In the genomic region with DNA sequence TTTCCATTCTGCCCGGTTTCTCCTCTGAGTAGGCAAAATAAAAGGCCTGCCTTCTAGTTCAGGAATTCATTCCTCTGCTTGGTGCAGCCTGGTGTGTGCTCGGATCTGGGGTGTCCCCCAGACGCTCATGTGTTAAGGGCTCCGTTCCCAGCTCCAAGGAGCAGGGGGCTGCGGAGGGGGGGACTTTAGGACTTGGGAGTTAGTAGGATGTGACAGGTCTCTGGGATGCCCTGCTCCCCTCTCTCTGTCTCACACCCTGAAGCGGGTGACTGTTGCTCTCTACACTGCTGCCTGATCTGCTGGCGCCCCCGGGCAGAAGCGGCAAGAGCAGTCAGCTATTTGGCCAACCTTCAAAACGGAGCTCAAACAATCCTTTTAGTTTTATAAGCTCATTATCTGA, we compare ENCODE assay signal across 36 mouse cellular contexts. TPM values are rescaled to one million over a fixed set of nuclear protein-coding genes. Genes with fewer than 3 reads are reported as not detected.
"Had no signal": no experiment of that assay in that cellular context is flagged by ENCODE, and none has a peak within 500 bp of the region (broad histone marks: within the 10 kb centered on the region; RNA-seq: fewer than 3 reads in every experiment).

No protein-coding gene starts in this region.

- ATAC-seq: hindbrain, embryonic 16.5 days; hindbrain, postnatal 0 days; inflammation-experienced regulatory T-cells, adult 6 months; intestine, embryonic 15.5 days; intestine, embryonic 16.5 days; intestine, postnatal 0 days had no signal

- H3K4me2 ChIP-seq: heart, embryonic 11.5 days; heart, embryonic 12.5 days; heart, embryonic 13.5 days; heart, embryonic 15.5 days; hindbrain, embryonic 12.5 days; hindbrain, embryonic 13.5 days; hindbrain, embryonic 14.5 days; hindbrain, embryonic 15.5 days; intestine, embryonic 15.5 days; kidney, embryonic 15.5 days had no signal

- H3K4me1 ChIP-seq: heart, embryonic 12.5 days; heart, embryonic 13.5 days; heart, embryonic 15.5 days; hindbrain, embryonic 10.5 days; hindbrain, embryonic 12.5 days; hindbrain, embryonic 13.5 days; hindbrain, embryonic 15.5 days; intestine, embryonic 15.5 days had no signal

- H3K9me3 ChIP-seq: heart, embryonic 12.5 days; heart, embryonic 13.5 days; heart, embryonic 15.5 days; hindbrain, embryonic 10.5 days; hindbrain, embryonic 12.5 days; hindbrain, embryonic 13.5 days; hindbrain, embryonic 15.5 days; intestine, embryonic 15.5 days; kidney, embryonic 15.5 days had no signal

- DNase-seq: heart, postnatal 10 days; heart, postnatal 14 days; heart, postnatal 36 days; heart, postnatal 4 days; kidney, adult 11 months; kidney, adult 18-20 months; kidney, adult 2 months; kidney, adult 8-10 months; kidney, adult 9 months; kidney, postnatal 10 days; kidney, postnatal 14 days; kidney, postnatal 25 days; kidney, postnatal 36 days; kidney, postnatal 4 days; layer of hippocampus, adult 9-11 months; layer of hippocampus, postnatal 36 days had no signal

- H3K4me3 ChIP-seq: heart, embryonic 12.5 days; heart, embryonic 13.5 days; heart, embryonic 15.5 days; hindbrain, embryonic 10.5 days; hindbrain, embryonic 12.5 days; hindbrain, embryonic 13.5 days; hindbrain, embryonic 15.5 days; intestine, embryonic 15.5 days; kidney, embryonic 15.5 days; layer of hippocampus, adult 2 months; left cerebral cortex, adult 2 months had no signal

- H3K9ac ChIP-seq: heart, embryonic 12.5 days; heart, embryonic 13.5 days; heart, embryonic 15.5 days; hindbrain, embryonic 12.5 days; hindbrain, embryonic 13.5 days; hindbrain, embryonic 14.5 days; hindbrain, embryonic 15.5 days; intestine, embryonic 15.5 days; kidney, embryonic 15.5 days had no signal

- H3K27me3 ChIP-seq: heart, embryonic 12.5 days; heart, embryonic 13.5 days; heart, embryonic 15.5 days; hindbrain, embryonic 12.5 days; hindbrain, embryonic 13.5 days; hindbrain, embryonic 15.5 days; intestine, embryonic 15.5 days; kidney, embryonic 15.5 days had no signal

- H3K27ac ChIP-seq: heart, embryonic 13.5 days; heart, embryonic 15.5 days; hindbrain, embryonic 10.5 days; hindbrain, embryonic 12.5 days; hindbrain, embryonic 13.5 days; hindbrain, embryonic 14.5 days; hindbrain, embryonic 15.5 days; hindbrain, postnatal 0 days; intestine, embryonic 15.5 days; kidney, embryonic 15.5 days; kidney, postnatal 0 days; layer of hippocampus, adult 2 months; left cerebral cortex, adult 2 months had no signal

- H3K36me3 ChIP-seq: heart, embryonic 12.5 days; heart, embryonic 13.5 days; heart, embryonic 15.5 days; hindbrain, embryonic 10.5 days; hindbrain, embryonic 12.5 days; hindbrain, embryonic 13.5 days; hindbrain, embryonic 15.5 days; intestine, embryonic 15.5 days; kidney, embryonic 15.5 days had no signal

RNA-seq across cellular contexts. Expression of a gene that starts 10.0 kb away (rescaled TPM):
- polyA plus RNA-seq: heart, embryonic 11.5 days; heart, embryonic 12.5 days; hindbrain, embryonic 11.5 days; hindbrain, embryonic 12.5 days had no signal
